Mouse (Mus musculus): Measurements from ENCODE around the gene Slc38a9.

DNA sequence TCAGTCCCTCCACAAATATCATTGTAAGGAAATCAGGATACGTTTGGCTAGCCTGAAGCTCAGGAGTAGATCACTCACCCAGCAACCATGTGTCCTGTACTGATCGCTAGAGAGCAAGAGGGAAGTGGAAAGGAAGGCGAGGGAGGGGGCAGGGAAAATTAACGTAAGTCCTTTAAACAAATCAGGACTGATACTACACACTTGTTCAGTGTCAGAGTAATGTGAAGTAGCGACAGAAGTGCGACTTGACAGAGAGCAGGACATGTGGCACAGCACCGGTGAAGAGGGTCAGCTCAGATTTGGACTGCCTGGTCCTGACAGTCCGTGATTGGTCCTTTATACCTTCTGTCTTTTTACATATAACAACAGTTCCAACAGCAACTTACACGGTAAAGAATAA lies 6.7 kb downstream of the Slc38a9 start:
- TF ChIP-seq CTCF (IDR thresholded peaks at IDR 0.05; ENCODE audit: insufficient read depth, low read depth, low read length) (no peak), POLR2A (IDR thresholded peaks at IDR 0.05; ENCODE audit: insufficient read depth, low read depth, low read length) (no peak)

Data from olfactory bulb, adult 2 months (tissue).